ENCODE assay signal across 28 mouse cellular contexts in genomic region chr15:6319352-6319751, GRCm38 (mm10). TPM values are rescaled to one million over a fixed set of nuclear protein-coding genes. Genes with fewer than 3 reads are reported as not detected.
"Had no signal": no experiment of that assay in that cellular context is flagged by ENCODE, and none has a peak within 500 bp of the region (broad histone marks: within the 10 kb centered on the region; RNA-seq: fewer than 3 reads in every experiment).

No protein-coding gene starts in this region.

- H3K27me3 ChIP-seq: embryonic facial prominence, embryonic 12.5 days; embryonic facial prominence, embryonic 13.5 days; embryonic facial prominence, embryonic 15.5 days; forebrain, embryonic 12.5 days; forebrain, embryonic 13.5 days; forebrain, embryonic 15.5 days had no signal

- H3K9ac ChIP-seq: embryonic facial prominence, embryonic 12.5 days; embryonic facial prominence, embryonic 13.5 days; embryonic facial prominence, embryonic 15.5 days; forebrain, embryonic 12.5 days; forebrain, embryonic 13.5 days; forebrain, embryonic 15.5 days; forebrain, postnatal 0 days had no signal

- H3K4me3 ChIP-seq: embryonic facial prominence, embryonic 10.5 days; embryonic facial prominence, embryonic 12.5 days; embryonic facial prominence, embryonic 13.5 days; embryonic facial prominence, embryonic 15.5 days; erythroblast, embryonic 14.5 days; forebrain, embryonic 10.5 days; forebrain, embryonic 12.5 days; forebrain, embryonic 13.5 days; forebrain, embryonic 15.5 days; gastrocnemius, adult 2 months had no signal

- H3K4me2 ChIP-seq: embryonic facial prominence, embryonic 12.5 days; embryonic facial prominence, embryonic 13.5 days; embryonic facial prominence, embryonic 15.5 days; forebrain, embryonic 12.5 days; forebrain, embryonic 13.5 days; forebrain, embryonic 15.5 days had no signal

- DNase-seq: cerebellum, adult 2 months; cerebellum, adult 8-10 months; cerebellum, adult 9-10 months; cerebellum, adult 9-11 months; cerebellum, postnatal 10 days; cerebellum, postnatal 14 days; cerebellum, postnatal 25 days; cerebellum, postnatal 36 days; embryo, embryonic 11 days; forebrain, postnatal 0 days; gastrocnemius, adult 2 months; gastrocnemius, postnatal 10 days; gastrocnemius, postnatal 14 days; gastrocnemius, postnatal 25 days; gastrocnemius, postnatal 36 days; heart, adult 11 months; heart, adult 18-20 months had no signal

- H3K36me3 ChIP-seq: embryonic facial prominence, embryonic 10.5 days; embryonic facial prominence, embryonic 12.5 days; embryonic facial prominence, embryonic 13.5 days; embryonic facial prominence, embryonic 15.5 days; forebrain, embryonic 10.5 days; forebrain, embryonic 12.5 days; forebrain, embryonic 15.5 days had no signal

- ATAC-seq: forebrain, embryonic 13.5 days; forebrain, embryonic 14.5 days; forebrain, embryonic 15.5 days; forebrain, embryonic 16.5 days; forebrain, postnatal 0 days had no signal

- H3K9me3 ChIP-seq: embryonic facial prominence, embryonic 10.5 days; embryonic facial prominence, embryonic 12.5 days; embryonic facial prominence, embryonic 13.5 days; embryonic facial prominence, embryonic 15.5 days; forebrain, embryonic 10.5 days; forebrain, embryonic 12.5 days; forebrain, embryonic 13.5 days; forebrain, embryonic 15.5 days had no signal

- H3K4me1 ChIP-seq: forebrain, embryonic 12.5 days; forebrain, embryonic 13.5 days; forebrain, embryonic 15.5 days had no signal

- H3K27ac ChIP-seq: embryonic facial prominence, embryonic 10.5 days; embryonic facial prominence, embryonic 12.5 days; embryonic facial prominence, embryonic 13.5 days; embryonic facial prominence, embryonic 15.5 days; forebrain, embryonic 10.5 days; forebrain, embryonic 12.5 days; forebrain, embryonic 13.5 days; forebrain, embryonic 15.5 days; gastrocnemius, adult 2 months had no signal

RNA-seq across cellular contexts. Expression of gene Dab2, which starts 19.8 kb away (rescaled TPM):
- polyA plus RNA-seq: erythroblast, embryonic 14.5 days had no signal
